Mouse (Mus musculus) kidney, postnatal 0 days (tissue): ENCODE data around the gene Macrod2. TPM values are rescaled to one million over a fixed set of nuclear protein-coding genes. Genes with fewer than 3 reads are reported as not detected.

Experiments used
- ATAC-seq: fragments of 200-750 bp; cut with Nextera tagmentation; replicated peaks from 2 replicates; pipeline ENCODE4 v1.8.0; 2017; ENCODE audit warnings: low read depth, moderate number of reproducible peaks, moderate TSS enrichment, moderate library complexity; ENCODE audit not compliant: low FRiP score
- DNase-seq: peaks from one replicate; pipeline ENCODE4 v3.0.0-alpha.2; 2016; ENCODE audit warnings: low spot score
- H3K27ac ChIP-seq: fragments of 300-500 bp; sonication (generic); 2 replicates; pipeline ENCODE4 v1.5.1; 2014; ENCODE audit warnings: mild to moderate bottlenecking
- H3K27me3 ChIP-seq: fragments of 300-500 bp; sonication (generic); 2 replicates; pipeline ENCODE4 v1.6.1; 2014; ENCODE audit warnings: low read length, mixed read lengths; ENCODE audit not compliant: insufficient read depth
- H3K36me3 ChIP-seq: fragments of 300-500 bp; sonication (generic); 2 replicates; pipeline ENCODE4 v1.6.1; 2014; ENCODE audit warnings: low read length, mixed read lengths; ENCODE audit not compliant: insufficient read depth
- H3K4me1 ChIP-seq: fragments of 300-500 bp; sonication (generic); replicated peaks from 2 replicates; pipeline ENCODE4 v1.6.1; 2014; ENCODE audit warnings: antibody characterized with exemption, low read length, mixed read lengths; ENCODE audit not compliant: insufficient read depth
- H3K4me2 ChIP-seq: fragments of 300-500 bp; sonication (generic); 2 replicates; pipeline ENCODE4 v1.6.1; 2014; ENCODE audit warnings: mild to moderate bottlenecking, low read length, moderate library complexity, mixed read lengths
- H3K4me3 ChIP-seq: fragments of 300-500 bp; sonication (generic); replicated peaks from 2 replicates; pipeline ENCODE4 v1.5.1; 2014; ENCODE audit warnings: low read depth, low read length
- H3K9ac ChIP-seq: fragments of 300-500 bp; sonication (generic); 2 replicates; pipeline ENCODE4 v1.6.1; 2014; ENCODE audit warnings: low read depth, low read length
- H3K9me3 ChIP-seq: fragments of 300-500 bp; sonication (generic); replicated peaks from 2 replicates; pipeline ENCODE4 v1.6.1; 2016; ENCODE audit warnings: low read length, inconsistent platforms, mixed read lengths
- CTCF ChIP-seq: IDR thresholded peaks from 2 replicates; pipeline ENCODE4 v1.5.1; 2016; ENCODE audit warnings: antibody characterized with exemption, low read depth, mild to moderate bottlenecking, moderate library complexity
- WGBS: fragments of 180-500 bp; shearing (Covaris S2); extraction: QIAGEN DNeasy Blood & Tissue Kit; methylation state at CpG from one replicate; pipeline ENCODE4 v1.1.7; 2014; 5-methylcytosine and 5-hydroxymethylcytosine counted together
- polyA plus RNA-seq: library from polyadenylated mRNA; unstranded; fragments of >200 nt; fragmentation: Nextera tagmentation; extraction: Ambion mirVana; gene quantifications from 2 replicates; pipeline ENCODE4 v1.2.1, GENCODE M21; 2015

The Macrod2 gene
- polyA plus RNA-seq, 1 experiment from 2014 or later, result 28.6 TPM

DNA sequence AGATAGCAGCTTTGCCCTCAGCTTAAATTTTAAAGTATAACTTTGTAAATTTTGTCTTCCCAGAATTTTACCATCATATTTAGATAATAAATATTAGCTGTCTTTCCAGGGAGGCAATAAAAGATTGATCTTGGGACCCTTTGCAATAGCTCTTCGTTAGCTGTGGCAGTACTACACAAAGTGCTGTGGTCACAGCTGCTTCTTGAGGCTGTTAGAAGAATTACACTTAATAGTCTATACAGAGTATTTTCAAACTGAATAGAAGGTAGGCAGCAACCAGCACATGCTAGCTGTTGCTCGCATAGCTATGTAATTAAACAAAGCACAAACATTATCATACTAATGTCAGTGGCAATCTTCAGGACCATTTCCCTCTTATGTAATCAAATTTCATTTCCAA, 1856.4 kb downstream of the Macrod2 start:
- no peaks in the 10 kb centered on the region for H3K9me3 ChIP-seq
- DNase-seq, result peak; percentile 21
- H3K4me3 ChIP-seq, result no peak overlapping the region
- WGBS, result 61% methylated on average over 2 of the region's 2 CpGs
- H3K9ac ChIP-seq, result no peak overlapping the region
- H3K36me3 ChIP-seq, result no peaks in the 10 kb centered on the region
- no peak overlapping the region for H3K27ac ChIP-seq
- ATAC-seq, result no peak
- peak; percentile 38; the same call in 1 of the 2 replicates for TF ChIP-seq CTCF
- H3K4me2 ChIP-seq, result no peak overlapping the region
- H3K4me1 ChIP-seq, result no peaks in the 10 kb centered on the region
- no peaks in the 10 kb centered on the region for H3K27me3 ChIP-seq

DNA sequence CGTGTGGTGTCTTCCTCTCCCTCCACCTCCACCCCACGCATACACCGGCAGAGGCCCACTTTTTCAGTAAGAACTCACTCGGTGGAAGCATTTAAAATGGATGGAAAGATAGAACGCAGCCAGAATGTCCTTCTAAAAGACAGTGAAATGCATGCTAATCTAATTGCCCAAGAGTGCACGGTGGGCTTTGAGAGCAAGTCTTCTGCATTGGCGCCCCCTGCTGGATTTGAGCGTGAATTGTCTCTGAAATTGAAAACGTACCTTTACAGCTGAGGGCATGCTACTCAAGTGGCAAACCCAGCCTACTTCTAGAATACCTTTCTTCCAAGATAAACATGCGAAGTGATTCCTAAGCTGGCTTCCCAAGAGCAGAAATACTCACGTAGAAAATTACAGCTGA, 1858.8 kb downstream of the Macrod2 start:
- Histone ChIP-seq H3K4me2 (no peak overlapping the region), H3K4me1 (no peaks in the 10 kb centered on the region), H3K9ac (no peak overlapping the region), H3K4me3 (no peak overlapping the region), H3K36me3 (no peaks in the 10 kb centered on the region), H3K9me3 (no peaks in the 10 kb centered on the region), H3K27me3 (no peaks in the 10 kb centered on the region), H3K27ac (no peak overlapping the region)
- 14% methylated on average over 11 of the region's 11 CpGs for WGBS
- ATAC-seq (peak; percentile 53; the same call in 1 of the 2 replicates), DNase-seq (peak; percentile 85)
- TF ChIP-seq CTCF, result peak; percentile 93

DNA sequence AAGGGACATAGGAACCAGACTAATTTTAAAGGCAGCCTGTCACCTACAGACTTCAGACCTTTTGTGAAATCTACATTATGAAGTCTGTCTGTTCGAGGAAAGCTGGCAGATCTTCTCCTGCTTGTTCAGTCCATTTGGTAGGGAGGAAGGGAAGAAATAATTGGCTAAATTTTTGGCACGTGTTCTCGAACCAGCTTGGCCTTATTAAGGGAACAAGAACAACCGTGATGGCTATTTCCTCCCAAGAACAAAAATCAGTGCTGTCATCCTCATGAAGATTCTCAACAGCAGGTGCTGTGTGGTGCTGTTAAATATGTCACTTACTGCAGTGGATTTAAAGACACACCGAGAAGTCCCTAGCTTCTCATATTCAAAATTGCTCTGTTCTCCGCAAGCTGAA, 1859.5 kb downstream of the Macrod2 start:
- H3K9ac ChIP-seq, result no peak overlapping the region
- H3K4me3 ChIP-seq, result no peak overlapping the region
- WGBS, result 79% methylated on average over 6 of the region's 6 CpGs
- no peaks in the 10 kb centered on the region for H3K4me1 ChIP-seq
- TF ChIP-seq CTCF, result no peak
- no peak for DNase-seq
- H3K36me3 ChIP-seq, result no peaks in the 10 kb centered on the region
- H3K9me3 ChIP-seq, result no peaks in the 10 kb centered on the region
- H3K27me3 ChIP-seq, result no peaks in the 10 kb centered on the region
- ATAC-seq, result no peak
- no peak overlapping the region for H3K27ac ChIP-seq
- no peak overlapping the region for H3K4me2 ChIP-seq

GRCm38 (mm10) chr2:142257501-142257900, 1862.4 kb downstream of the Macrod2 start:
- Histone ChIP-seq H3K4me2 (no peak overlapping the region), H3K4me1 (no peaks in the 10 kb centered on the region), H3K9ac (no peak overlapping the region), H3K27ac (no peak overlapping the region), H3K4me3 (no peak overlapping the region), H3K36me3 (no peaks in the 10 kb centered on the region), H3K27me3 (no peaks in the 10 kb centered on the region), H3K9me3 (no peaks in the 10 kb centered on the region)
- ATAC-seq (no peak), DNase-seq (no peak)
- no peak for TF ChIP-seq CTCF
- WGBS, result 93% methylated on average over 1 of the region's 1 CpGs

DNA sequence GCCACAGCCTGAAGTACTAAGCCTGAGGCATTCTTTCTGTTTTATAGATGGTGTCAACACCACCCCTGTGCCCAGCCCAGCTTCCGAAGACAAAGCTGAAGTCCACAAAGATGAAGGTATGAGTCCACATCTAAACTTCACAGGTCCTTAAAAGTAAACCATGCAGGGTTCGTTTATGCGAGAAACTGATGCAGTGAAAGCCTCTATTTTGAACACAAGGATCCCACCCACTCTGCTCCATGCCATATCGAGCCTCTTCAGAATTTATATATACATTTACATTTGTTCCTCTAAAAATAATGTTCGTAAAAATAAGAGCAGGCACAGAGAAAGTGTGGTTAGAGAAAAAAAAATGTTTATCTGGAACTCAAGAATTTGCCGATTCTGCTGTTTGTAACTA, 1865.9 kb downstream of the Macrod2 start:
- Histone ChIP-seq H3K9ac (no peak overlapping the region), H3K4me2 (no peak overlapping the region), H3K4me3 (no peak overlapping the region), H3K27ac (no peak overlapping the region), H3K36me3 (no peaks in the 10 kb centered on the region), H3K27me3 (no peaks in the 10 kb centered on the region), H3K9me3 (no peaks in the 10 kb centered on the region), H3K4me1 (no peaks in the 10 kb centered on the region)
- ATAC-seq (no peak), DNase-seq (no peak)
- no peak for TF ChIP-seq CTCF
- WGBS, result 85% methylated on average over 6 of the region's 6 CpGs

- ATAC-seq (no peak), DNase-seq (no peak)
- no peaks in the 10 kb centered on the region for H3K4me1 ChIP-seq
- WGBS, result 86% methylated on average over 2 of the region's 2 CpGs
- no peak overlapping the region for H3K4me2 ChIP-seq
- TF ChIP-seq CTCF, result no peak
- no peaks in the 10 kb centered on the region for H3K27me3 ChIP-seq
- no peak overlapping the region for H3K27ac ChIP-seq
- no peak overlapping the region for H3K4me3 ChIP-seq
- H3K9me3 ChIP-seq, result no peaks in the 10 kb centered on the region
- H3K9ac ChIP-seq, result no peak overlapping the region
- H3K36me3 ChIP-seq, result no peaks in the 10 kb centered on the region
Measured at GRCm38 (mm10) chr2:142264697-142265096, 1869.6 kb downstream of the Macrod2 start.

GRCm38 (mm10) chr2:142267836-142268235, 1872.7 kb downstream of the Macrod2 start:
- Histone ChIP-seq H3K4me2 (no peak overlapping the region), H3K27me3 (no peaks in the 10 kb centered on the region), H3K9ac (no peak overlapping the region), H3K4me3 (no peak overlapping the region), H3K4me1 (no peaks in the 10 kb centered on the region), H3K36me3 (no peaks in the 10 kb centered on the region), H3K9me3 (no peaks in the 10 kb centered on the region), H3K27ac (no peak overlapping the region)
- peak; percentile 58 for DNase-seq
- no peak for ATAC-seq
- TF ChIP-seq CTCF, result no peak
- WGBS, result 61% methylated on average over 2 of the region's 2 CpGs
